Mouse (Mus musculus): ENCODE results near the gene Fntb.
A peak's percentile ranks its signal among the peaks of the same experiment; 100 is the strongest.

Gene Fntb

GRCm38 (mm10) chr12:76920398-76920797 lies 155.0 kb downstream of the Fntb start:
- DNase-seq (ENCODE audit: low spot score in 2 of 2), result no peak

- DNase-seq (ENCODE audit: low spot score in 2 of 2), result no peak
Measured at GRCm38 (mm10) chr12:76920990-76921389, 155.6 kb downstream of the Fntb start.

GRCm38 (mm10) chr12:76923118-76923517 lies 157.7 kb downstream of the Fntb start:
- no peak for DNase-seq (ENCODE audit: low spot score in 2 of 2)

- no peak for DNase-seq (ENCODE audit: low spot score in 2 of 2)
Measured at GRCm38 (mm10) chr12:76924904-76925604, 159.7 kb downstream of the Fntb start.

GRCm38 (mm10) chr12:76926338-76926945 lies 161.1 kb downstream of the Fntb start:
- DNase-seq (ENCODE audit: low spot score in 2 of 2), result peak; percentile 43 to 53

GRCm38 (mm10) chr12:76927012-76927411 lies 161.6 kb downstream of the Fntb start:
- DNase-seq (ENCODE audit: low spot score in 2 of 2), result peak; percentile 30 to 43

GRCm38 (mm10) chr12:76927539-76927938 lies 162.2 kb downstream of the Fntb start:
- peak; percentile 60 to 77 for DNase-seq (ENCODE audit: low spot score in 2 of 2)

GRCm38 (mm10) chr12:76930177-76930576 lies 164.8 kb downstream of the Fntb start:
- DNase-seq (ENCODE audit: low spot score in 2 of 2), result no peak

GRCm38 (mm10) chr12:76931739-76932687 lies 166.6 kb downstream of the Fntb start:
- no peak for DNase-seq (ENCODE audit: low spot score in 2 of 2)

GRCm38 (mm10) chr12:76932688-76933060 lies 167.3 kb downstream of the Fntb start:
- no peak for DNase-seq (ENCODE audit: low spot score in 2 of 2)

GRCm38 (mm10) chr12:76934438-76934837 lies 169.0 kb downstream of the Fntb start:
- no peak for DNase-seq (ENCODE audit: low spot score in 2 of 2)

GRCm38 (mm10) chr12:76936211-76936610 lies 170.8 kb downstream of the Fntb start:
- no peak for DNase-seq (ENCODE audit: low spot score in 2 of 2)

- DNase-seq (ENCODE audit: low spot score in 2 of 2), result no peak
Measured at GRCm38 (mm10) chr12:76938013-76938412, 172.6 kb downstream of the Fntb start.

GRCm38 (mm10) chr12:76941524-76941923 lies 176.1 kb downstream of the Fntb start:
- DNase-seq (ENCODE audit: low spot score in 2 of 2), result no peak

- DNase-seq (ENCODE audit: low spot score in 2 of 2), result no peak
Measured at GRCm38 (mm10) chr12:76942476-76942875, 177.1 kb downstream of the Fntb start.

- no peak for DNase-seq (ENCODE audit: low spot score in 2 of 2)
Measured at GRCm38 (mm10) chr12:76943046-76943445, 177.7 kb downstream of the Fntb start.

GRCm38 (mm10) chr12:76943466-76943865 lies 178.1 kb downstream of the Fntb start:
- no peak for DNase-seq (ENCODE audit: low spot score in 2 of 2)

- no peak for DNase-seq (ENCODE audit: low spot score in 2 of 2)
Measured at GRCm38 (mm10) chr12:76947487-76947886, 182.1 kb downstream of the Fntb start.

- DNase-seq (ENCODE audit: low spot score in 2 of 2), result no peak
Measured at GRCm38 (mm10) chr12:76948185-76948584, 182.8 kb downstream of the Fntb start.

GRCm38 (mm10) chr12:76948781-76949180 lies 183.4 kb downstream of the Fntb start:
- no peak for DNase-seq (ENCODE audit: low spot score in 2 of 2)

GRCm38 (mm10) chr12:76950330-76950729 lies 184.9 kb downstream of the Fntb start:
- DNase-seq (ENCODE audit: low spot score in 2 of 2), result no peak

GRCm38 (mm10) chr12:76953750-76954363 lies 188.5 kb downstream of the Fntb start:
- DNase-seq (ENCODE audit: low spot score in 2 of 2), result no peak

All from urinary bladder, postnatal 36 days (tissue).